Mouse (Mus musculus): ENCODE measurements around the gene Smarcc2. TPM values are rescaled to one million over a fixed set of nuclear protein-coding genes. Genes with fewer than 3 reads are reported as not detected.

The Smarcc2 gene
- polyA plus RNA-seq, 1 experiment from 2014 or later: 57.1 TPM

DNA sequence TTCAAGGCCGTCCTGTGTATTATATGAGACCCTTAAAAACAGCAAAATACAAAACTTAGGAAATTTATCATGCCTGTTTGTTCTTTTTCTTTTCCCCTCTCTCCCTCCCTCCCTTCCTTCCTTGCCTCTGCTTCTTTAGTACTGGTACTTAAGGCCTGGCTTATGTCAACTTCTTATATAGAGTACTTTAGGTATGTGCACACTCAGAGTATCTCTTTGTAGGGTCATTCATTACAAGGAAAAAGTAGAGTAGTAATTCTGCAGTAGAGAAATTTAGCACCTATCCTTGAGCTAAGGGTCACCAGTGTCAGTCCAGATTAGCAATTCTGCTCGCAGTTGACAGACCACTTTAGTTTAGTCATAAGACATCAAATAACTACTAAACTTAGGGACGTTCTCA, 33.8 kb upstream of the Smarcc2 start:
- no peak overlapping the region; the same call in 1 of the 2 replicates for H3K9ac ChIP-seq
- peaks cover 67% of the 10 kb centered on the region for H3K36me3 ChIP-seq

DNA sequence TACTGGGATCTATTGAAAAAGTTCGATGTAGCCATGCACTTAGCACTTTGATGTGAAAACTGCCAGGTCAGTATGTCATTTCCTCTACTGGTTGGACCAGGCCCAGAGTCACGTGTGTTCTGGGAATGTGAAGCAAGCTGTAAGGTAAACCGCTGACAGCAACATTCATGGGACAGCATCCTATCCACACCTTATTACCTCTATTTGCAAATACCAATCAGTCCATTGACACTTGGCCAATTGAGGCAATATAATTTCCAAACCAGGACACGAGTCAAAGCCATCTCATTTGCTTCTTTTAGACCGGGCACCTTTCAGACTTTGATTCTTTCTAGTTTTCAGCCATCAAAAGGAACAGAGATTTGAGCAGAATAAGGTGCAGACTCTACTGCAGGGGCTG, 30.0 kb upstream of the Smarcc2 start:
- H3K4me1 ChIP-seq: peaks cover 12% of the 10 kb centered on the region
- ATAC-seq (ENCODE audit: extremely low read depth, insufficient number of reproducible peaks, low FRiP score, low TSS enrichment): no peak
- H3K4me2 ChIP-seq: no peak overlapping the region
- no peak overlapping the region for H3K27ac ChIP-seq (replicated peaks)
- H3K9ac ChIP-seq: no peak overlapping the region
- peaks cover 64% of the 10 kb centered on the region for H3K36me3 ChIP-seq
- WGBS: 86% methylated on average over 5 of the region's 5 CpGs
- H3K4me3 ChIP-seq: no peak overlapping the region
- H3K9me3 ChIP-seq: no peaks in the 10 kb centered on the region
- H3K27me3 ChIP-seq (replicated peaks): no peaks in the 10 kb centered on the region

More for the DNA sequence above, 33.8 kb upstream of the Smarcc2 start:
- Histone ChIP-seq H3K9me3 (no peaks in the 10 kb centered on the region), H3K4me2 (no peak overlapping the region), H3K4me1 (peaks cover 12% of the 10 kb centered on the region), H3K27ac (replicated peaks) (peak overlapping the region; percentile 54), H3K4me3 (no peak overlapping the region), H3K27me3 (replicated peaks) (no peaks in the 10 kb centered on the region)
- WGBS: 77% methylated on average over 3 of the region's 3 CpGs
- ATAC-seq (ENCODE audit: extremely low read depth, insufficient number of reproducible peaks, low FRiP score, low TSS enrichment): no peak

DNA sequence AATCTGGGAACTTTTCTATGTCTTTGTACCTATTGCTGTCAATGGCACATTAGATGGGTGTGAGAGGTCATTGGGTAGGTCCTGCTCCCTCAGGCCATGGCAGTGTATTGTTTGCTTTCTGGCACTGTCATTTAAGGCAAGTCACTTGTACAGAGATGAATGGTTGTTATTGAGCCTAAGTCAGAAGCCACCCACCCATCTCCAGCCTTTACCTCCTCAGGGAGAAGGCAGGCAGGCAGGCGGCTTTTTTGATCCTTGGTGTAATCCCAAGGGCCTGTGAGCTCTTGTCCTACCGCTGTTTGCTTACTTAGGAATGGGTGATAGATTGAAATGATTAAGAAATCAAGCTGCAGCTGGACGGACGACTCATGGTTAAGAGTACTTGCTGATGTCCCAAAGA, 29.6 kb upstream of the Smarcc2 start:
- WGBS: 80% methylated on average over 4 of the region's 4 CpGs
- no peak for ATAC-seq (ENCODE audit: extremely low read depth, insufficient number of reproducible peaks, low FRiP score, low TSS enrichment)
- no peak overlapping the region for H3K4me3 ChIP-seq
- H3K27me3 ChIP-seq (replicated peaks): no peaks in the 10 kb centered on the region
- peaks cover 8% of the 10 kb centered on the region for H3K4me1 ChIP-seq
- peaks cover 67% of the 10 kb centered on the region for H3K36me3 ChIP-seq
- H3K9ac ChIP-seq: no peak overlapping the region
- no peak overlapping the region for H3K27ac ChIP-seq (replicated peaks)
- H3K9me3 ChIP-seq: no peaks in the 10 kb centered on the region
- no peak overlapping the region for H3K4me2 ChIP-seq

DNA sequence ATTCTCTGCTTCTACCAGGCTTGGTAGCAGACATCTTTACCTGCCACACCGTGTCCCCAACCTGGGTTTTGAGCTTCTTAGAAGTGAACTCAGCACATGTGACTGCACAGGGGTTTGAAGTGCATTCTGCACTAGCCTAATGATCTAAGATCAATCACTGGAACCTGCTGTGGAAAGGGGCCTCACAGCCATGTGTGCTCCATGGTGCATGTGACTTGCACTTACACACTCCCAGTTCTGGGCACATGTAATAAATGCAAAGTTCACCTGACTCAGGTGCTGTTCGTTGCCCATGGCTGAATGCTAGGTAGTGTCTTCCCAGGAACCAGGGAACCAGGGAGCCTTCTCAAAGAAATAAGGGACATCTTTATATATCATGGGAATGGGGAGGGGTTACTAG, 25.6 kb upstream of the Smarcc2 start:
- WGBS: 96% methylated on average over 2 of the region's 2 CpGs
- H3K4me1 ChIP-seq: peaks cover 15% of the 10 kb centered on the region
- no peak for ATAC-seq (ENCODE audit: extremely low read depth, insufficient number of reproducible peaks, low FRiP score, low TSS enrichment)
- H3K9me3 ChIP-seq: no peaks in the 10 kb centered on the region
- no peak overlapping the region for H3K4me3 ChIP-seq
- no peak overlapping the region for H3K9ac ChIP-seq
- H3K4me2 ChIP-seq: no peak overlapping the region
- peaks cover 91% of the 10 kb centered on the region for H3K36me3 ChIP-seq
- H3K27ac ChIP-seq (replicated peaks): no peak overlapping the region
- H3K27me3 ChIP-seq (replicated peaks): no peaks in the 10 kb centered on the region

DNA sequence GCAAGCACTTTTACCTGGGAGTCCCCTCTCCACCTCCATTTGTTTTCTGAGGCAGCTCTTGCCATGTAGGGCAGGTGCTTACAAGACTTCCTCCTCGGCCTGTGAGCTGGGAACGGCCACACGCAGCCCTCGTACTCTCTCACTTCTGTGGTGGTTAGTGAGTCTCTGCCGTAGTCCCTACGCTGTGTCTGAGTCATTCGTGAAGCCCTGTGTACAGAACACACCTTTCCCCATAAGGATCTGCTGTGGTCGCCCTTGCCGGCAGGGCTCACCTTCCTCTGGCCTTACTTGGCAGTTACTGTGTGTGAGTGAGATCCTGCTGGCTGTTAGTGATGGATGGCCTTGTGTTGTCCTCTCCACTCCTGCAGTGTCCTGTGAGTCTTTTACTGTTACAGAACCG, 24.4 kb upstream of the Smarcc2 start:
- peaks cover 15% of the 10 kb centered on the region for H3K4me1 ChIP-seq
- peak overlapping the region; percentile 64; the same call in 1 of the 2 replicates for H3K9ac ChIP-seq
- 77% methylated on average over 10 of the region's 10 CpGs for WGBS
- H3K27me3 ChIP-seq (replicated peaks): no peaks in the 10 kb centered on the region
- H3K4me2 ChIP-seq: no peak overlapping the region
- H3K4me3 ChIP-seq: no peak overlapping the region
- no peak for ATAC-seq (ENCODE audit: extremely low read depth, insufficient number of reproducible peaks, low FRiP score, low TSS enrichment)
- peak overlapping the region; percentile 73; the same call in 1 of the 2 replicates for H3K27ac ChIP-seq (replicated peaks)
- peaks cover 91% of the 10 kb centered on the region for H3K36me3 ChIP-seq
- H3K9me3 ChIP-seq: no peaks in the 10 kb centered on the region

DNA sequence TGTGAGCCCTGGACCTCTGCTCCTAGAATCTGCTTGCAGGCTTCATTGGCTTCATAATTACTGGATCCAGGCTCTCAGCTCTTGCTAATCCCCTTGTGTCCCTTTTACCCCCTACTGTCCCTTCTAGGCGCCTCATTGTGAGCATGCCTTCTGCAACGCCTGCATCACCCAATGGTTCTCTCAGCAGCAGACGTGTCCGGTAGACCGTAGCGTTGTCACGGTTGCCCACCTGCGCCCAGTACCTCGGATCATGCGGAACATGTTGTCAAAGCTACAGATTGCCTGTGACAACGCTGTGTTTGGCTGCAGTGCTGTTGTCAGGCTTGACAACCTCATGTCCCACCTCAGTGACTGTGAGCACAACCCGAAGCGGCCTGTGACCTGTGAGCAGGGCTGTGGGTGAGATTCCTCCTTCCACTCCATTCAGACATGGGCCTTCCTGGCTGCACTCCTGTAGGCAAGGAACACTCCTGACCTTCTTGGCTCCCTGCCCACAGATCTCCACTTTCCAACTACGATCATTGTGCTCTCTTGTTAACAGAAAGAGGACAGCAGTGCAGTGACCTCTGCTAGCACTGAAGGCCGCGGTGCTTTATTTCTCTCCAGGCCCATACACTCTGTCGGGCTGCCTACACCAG, 23.7 kb upstream of the Smarcc2 start:
- Histone ChIP-seq H3K4me1 (peaks cover 15% of the 10 kb centered on the region), H3K4me3 (no peak overlapping the region), H3K9ac (peak overlapping the region; percentile 64), H3K4me2 (no peak overlapping the region), H3K36me3 (peaks cover 91% of the 10 kb centered on the region), H3K27me3 (replicated peaks) (no peaks in the 10 kb centered on the region), H3K9me3 (no peaks in the 10 kb centered on the region), H3K27ac (replicated peaks) (peak overlapping the region; percentile 73)
- WGBS: 73% methylated on average over 17 of the region's 17 CpGs
- 0 out of 2 replicates have a peak, but pooled peaks have one; percentile 17 for ATAC-seq (ENCODE audit: extremely low read depth, insufficient number of reproducible peaks, low FRiP score, low TSS enrichment)

DNA sequence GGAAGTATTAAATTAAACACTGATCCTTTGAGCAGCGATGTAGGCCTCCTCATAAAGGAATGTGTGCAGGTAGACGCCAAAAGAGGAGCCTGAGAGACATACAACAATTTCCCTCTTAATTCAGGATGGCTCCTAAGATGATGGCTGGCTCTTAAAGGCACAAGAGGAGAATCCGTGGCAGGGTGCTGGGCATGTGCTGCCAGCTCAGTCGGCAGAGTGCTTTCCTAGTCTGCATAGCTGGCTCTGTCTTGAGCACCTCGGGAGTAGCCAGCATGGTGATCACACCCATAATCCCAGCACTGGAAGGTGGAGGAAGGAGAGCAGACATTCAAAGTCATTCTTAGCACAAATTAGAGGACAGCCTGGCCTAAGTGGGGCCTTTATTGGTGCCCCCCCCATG, 23.2 kb upstream of the Smarcc2 start:
- H3K9ac ChIP-seq: peak overlapping the region; percentile 64
- no peaks in the 10 kb centered on the region for H3K27me3 ChIP-seq (replicated peaks)
- 81% methylated on average over 5 of the region's 5 CpGs for WGBS
- no peak for ATAC-seq (ENCODE audit: extremely low read depth, insufficient number of reproducible peaks, low FRiP score, low TSS enrichment)
- no peak overlapping the region for H3K4me3 ChIP-seq
- H3K4me2 ChIP-seq: no peak overlapping the region
- H3K36me3 ChIP-seq: peaks cover 91% of the 10 kb centered on the region
- no peaks in the 10 kb centered on the region for H3K9me3 ChIP-seq
- peaks cover 15% of the 10 kb centered on the region for H3K4me1 ChIP-seq
- H3K27ac ChIP-seq (replicated peaks): peak overlapping the region; percentile 73

DNA sequence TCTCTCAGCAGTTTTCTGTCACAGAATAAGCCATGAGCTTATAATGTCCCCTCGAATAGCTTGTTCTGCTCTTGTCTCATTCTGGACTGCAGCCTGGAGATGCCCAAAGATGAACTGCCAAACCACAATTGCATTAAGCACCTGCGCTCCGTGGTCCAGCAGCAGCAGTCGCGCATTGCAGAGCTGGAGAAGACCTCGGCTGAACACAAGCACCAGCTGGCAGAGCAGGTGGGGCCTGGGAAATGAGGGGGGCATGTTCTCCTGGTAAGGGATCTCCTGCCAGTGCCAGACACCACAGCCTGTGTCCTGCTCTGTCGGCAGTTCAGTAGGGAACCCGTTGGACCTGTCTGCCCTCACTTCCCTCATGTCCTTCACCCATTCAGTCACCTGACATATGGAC, 22.7 kb upstream of the Smarcc2 start:
- H3K4me1 ChIP-seq: peaks cover 15% of the 10 kb centered on the region
- no peaks in the 10 kb centered on the region for H3K27me3 ChIP-seq (replicated peaks)
- H3K27ac ChIP-seq (replicated peaks): no peak overlapping the region; the same call in 1 of the 2 replicates
- 90% methylated on average over 8 of the region's 8 CpGs for WGBS
- H3K9ac ChIP-seq: no peak overlapping the region
- no peak overlapping the region for H3K4me3 ChIP-seq
- H3K36me3 ChIP-seq: peaks cover 91% of the 10 kb centered on the region
- no peak for ATAC-seq (ENCODE audit: extremely low read depth, insufficient number of reproducible peaks, low FRiP score, low TSS enrichment)
- H3K9me3 ChIP-seq: no peaks in the 10 kb centered on the region
- no peak overlapping the region for H3K4me2 ChIP-seq

DNA sequence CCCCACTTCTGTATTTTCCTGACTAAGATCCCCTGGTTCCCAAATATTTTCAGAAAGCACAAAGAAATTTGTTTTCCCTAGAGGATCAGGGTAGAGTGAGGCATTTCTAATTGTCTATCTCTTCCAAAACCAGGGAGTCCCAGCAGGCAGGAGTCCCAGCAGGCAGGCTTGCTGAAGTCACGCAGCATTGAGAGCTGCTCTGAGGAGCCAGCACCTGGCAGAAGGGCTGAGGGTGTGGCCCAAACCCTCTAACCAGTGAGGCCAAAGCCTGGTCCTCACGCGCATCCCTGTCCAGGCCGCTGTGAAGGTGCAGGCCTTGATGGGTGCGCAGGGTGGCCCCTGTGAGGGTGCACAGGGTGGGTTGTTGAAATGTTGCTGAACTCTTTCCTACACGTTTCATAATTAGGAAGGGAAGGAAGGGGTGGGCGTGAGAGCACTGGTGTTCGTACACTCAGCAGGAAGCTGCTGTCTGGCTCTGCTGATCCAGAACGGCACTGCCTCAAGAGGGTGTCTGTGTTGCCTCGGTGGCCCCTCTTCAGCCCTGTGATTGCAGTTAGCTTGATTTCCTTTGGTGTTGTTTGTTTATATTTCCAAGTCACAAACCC, 20.3 kb upstream of the Smarcc2 start:
- no peak overlapping the region for H3K4me3 ChIP-seq
- peaks cover 83% of the 10 kb centered on the region for H3K36me3 ChIP-seq
- no peak for ATAC-seq (ENCODE audit: extremely low read depth, insufficient number of reproducible peaks, low FRiP score, low TSS enrichment)
- H3K4me1 ChIP-seq: peaks cover 15% of the 10 kb centered on the region
- no peaks in the 10 kb centered on the region for H3K9me3 ChIP-seq
- no peak overlapping the region for H3K9ac ChIP-seq
- H3K27me3 ChIP-seq (replicated peaks): no peaks in the 10 kb centered on the region
- no peak overlapping the region for H3K4me2 ChIP-seq
- WGBS: 66% methylated on average over 10 of the region's 10 CpGs
- 0 out of 2 replicates have a peak overlapping the region, but pooled peaks have one; percentile 24 for H3K27ac ChIP-seq (replicated peaks)

DNA sequence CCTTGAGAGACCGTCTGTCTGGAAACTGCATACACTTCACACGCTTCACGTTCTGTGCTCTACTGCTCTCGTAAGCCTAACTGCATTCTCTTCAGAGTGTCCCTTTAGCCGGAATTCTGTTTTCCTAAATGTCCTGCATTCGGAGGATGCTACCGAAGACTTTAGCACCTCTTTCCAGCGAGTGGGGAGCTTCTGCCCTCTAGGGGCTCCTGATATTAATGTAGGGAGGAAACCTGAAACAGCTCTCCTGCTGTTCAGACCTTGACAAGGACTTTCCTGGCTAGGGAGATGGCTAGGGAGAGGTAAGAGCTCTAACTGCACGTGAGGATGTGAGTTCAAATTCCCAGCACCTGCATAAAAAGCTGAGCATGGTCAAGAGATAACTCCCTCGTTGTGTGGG, 18.6 kb upstream of the Smarcc2 start:
- no peak overlapping the region for H3K9ac ChIP-seq
- peaks cover 8% of the 10 kb centered on the region for H3K4me1 ChIP-seq
- peaks cover 69% of the 10 kb centered on the region for H3K36me3 ChIP-seq
- no peaks in the 10 kb centered on the region for H3K27me3 ChIP-seq (replicated peaks)
- ATAC-seq (ENCODE audit: extremely low read depth, insufficient number of reproducible peaks, low FRiP score, low TSS enrichment): no peak
- H3K27ac ChIP-seq (replicated peaks): no peak overlapping the region
- H3K4me2 ChIP-seq: no peak overlapping the region
- no peaks in the 10 kb centered on the region for H3K9me3 ChIP-seq
- WGBS: 59% methylated on average over 10 of the region's 10 CpGs
- no peak overlapping the region for H3K4me3 ChIP-seq

DNA sequence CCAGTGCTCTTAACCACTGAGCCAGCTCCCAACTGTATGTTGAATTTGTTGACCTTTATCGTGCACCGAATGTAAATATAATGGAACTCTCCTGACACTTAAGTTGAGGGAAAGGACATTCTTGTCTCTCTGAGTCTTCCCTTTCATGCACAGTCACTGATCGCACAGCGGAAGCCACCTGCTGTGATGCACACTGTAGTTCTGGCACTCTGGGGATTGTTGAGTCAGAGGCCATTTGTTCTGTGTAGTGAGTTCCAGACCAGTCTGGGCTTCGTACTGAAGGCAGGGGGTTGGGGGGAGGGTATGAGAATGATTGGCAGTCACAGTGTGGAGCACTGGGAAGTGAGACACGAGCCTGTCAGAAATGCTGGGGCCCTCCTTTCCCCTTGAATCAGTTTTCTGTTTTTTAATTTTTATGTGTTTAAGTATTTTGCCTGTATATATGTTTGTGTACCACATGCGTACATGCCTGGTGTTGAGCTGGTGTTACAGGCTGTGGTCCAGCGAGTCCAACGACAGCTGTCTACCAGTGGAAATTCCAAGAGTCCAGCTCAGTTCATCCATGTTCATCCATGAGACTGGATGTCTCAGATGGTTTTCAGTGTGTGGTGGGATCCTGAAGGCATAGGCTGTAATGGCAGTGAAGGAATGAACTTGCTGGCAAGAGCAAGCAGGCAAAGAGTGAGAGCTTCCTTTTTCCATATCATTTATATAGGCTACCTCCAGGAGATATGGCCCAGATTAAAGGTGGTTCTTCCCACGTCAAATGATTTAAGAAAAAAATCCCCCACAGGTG, 17.5 kb upstream of the Smarcc2 start:
- Histone ChIP-seq H3K9ac (no peak overlapping the region), H3K27ac (replicated peaks) (no peak overlapping the region), H3K9me3 (no peaks in the 10 kb centered on the region), H3K4me3 (no peak overlapping the region), H3K27me3 (replicated peaks) (no peaks in the 10 kb centered on the region), H3K4me1 (no peaks in the 10 kb centered on the region), H3K4me2 (no peak overlapping the region), H3K36me3 (peaks cover 58% of the 10 kb centered on the region)
- WGBS: 85% methylated on average over 10 of the region's 10 CpGs
- ATAC-seq (ENCODE audit: extremely low read depth, insufficient number of reproducible peaks, low FRiP score, low TSS enrichment): no peak
